Mouse (Mus musculus) stomach, embryonic 16.5 days (tissue): ENCODE data around the gene Irgc1. TPM values are rescaled to one million over a fixed set of nuclear protein-coding genes. Genes with fewer than 3 reads are reported as not detected.

Source experiments
- ATAC-seq: fragments of 200-750 bp; cut with Nextera tagmentation; 2 replicates; pipeline ENCODE4 v1.8.0; 2017; ENCODE audit warnings: moderate number of reproducible peaks, moderate TSS enrichment; ENCODE audit not compliant: insufficient read depth, low FRiP score
- H3K27ac ChIP-seq: fragments of 300-500 bp; sonication (generic); 2 replicates; pipeline ENCODE4 v1.5.1; 2014; ENCODE audit warnings: low read length
- H3K27me3 ChIP-seq: fragments of 300-500 bp; sonication (generic); 2 replicates; pipeline ENCODE4 v1.6.1; 2014; ENCODE audit warnings: low read length, control low read depth, mixed read lengths; ENCODE audit not compliant: control insufficient read depth, insufficient read depth
- H3K36me3 ChIP-seq: fragments of 300-500 bp; sonication (generic); 2 replicates; pipeline ENCODE4 v1.6.1; 2014; ENCODE audit warnings: low read length; ENCODE audit not compliant: control insufficient read depth, insufficient read depth
- H3K4me1 ChIP-seq: fragments of 300-500 bp; sonication (generic); 2 replicates; pipeline ENCODE4 v1.6.1; 2014; ENCODE audit warnings: low read length, control low read depth, mixed read lengths; ENCODE audit not compliant: control insufficient read depth, insufficient read depth
- H3K4me2 ChIP-seq: fragments of 300-500 bp; sonication (generic); 2 replicates; pipeline ENCODE4 v1.6.1; 2014; ENCODE audit warnings: low read depth, low read length, mixed read lengths
- H3K4me3 ChIP-seq: fragments of 300-500 bp; sonication (generic); replicated peaks from 2 replicates; pipeline ENCODE4 v1.5.1; 2014; ENCODE audit warnings: mild to moderate bottlenecking, low read length
- H3K9ac ChIP-seq: fragments of 300-500 bp; sonication (generic); 2 replicates; pipeline ENCODE4 v1.6.1; 2014; ENCODE audit warnings: low read length
- H3K9me3 ChIP-seq: fragments of 300-500 bp; sonication (generic); replicated peaks from 2 replicates; pipeline ENCODE4 v1.6.1; 2016; ENCODE audit warnings: low read length, control low read depth; ENCODE audit not compliant: control insufficient read depth
- WGBS: fragments of 180-500 bp; shearing (Covaris S2); extraction: QIAGEN DNeasy Blood & Tissue Kit; methylation state at CpG from one replicate; pipeline ENCODE4 v1.1.7; 2014; 5-methylcytosine and 5-hydroxymethylcytosine counted together
- polyA plus RNA-seq: library from polyadenylated mRNA; unstranded; fragments of >200 nt; fragmentation: Nextera tagmentation; extraction: Ambion mirVana; gene quantifications from 2 replicates; pipeline ENCODE4 v1.2.1, GENCODE M21; 2015

Irgc1 gene
- polyA plus RNA-seq, 1 experiment from 2014 or later, result 0.26 TPM

- Histone ChIP-seq H3K36me3 (no peaks in the 10 kb centered on the region), H3K4me2 (peak within 1 kb of the TSS; percentile 73)
- 2% methylated on average over 27 of the region's 27 CpGs for WGBS
Observed at GRCm38 (mm10) chr7:24462388-24463319, 10.6 kb upstream of the Irgc1 start, which contains the start of gene Plaur. Plaur (plus strand) TSS chr7:24462484.

GRCm38 (mm10) chr7:24461376-24462051, 9.4 kb upstream of the Irgc1 start:
- Histone ChIP-seq H3K9ac (no peak overlapping the region), H3K27ac (peak overlapping the region; percentile 48; the same call in 1 of the 2 replicates), H3K9me3 (no peaks in the 10 kb centered on the region), H3K4me1 (peaks cover 8% of the 10 kb centered on the region; the same call in 1 of the 2 replicates), H3K4me2 (no peak overlapping the region), H3K27me3 (no peaks in the 10 kb centered on the region), H3K36me3 (no peaks in the 10 kb centered on the region), H3K4me3 (no peak overlapping the region)
- 44% methylated on average over 14 of the region's 14 CpGs for WGBS
- ATAC-seq, result no peak

More at GRCm38 (mm10) chr7:24462388-24463319, 10.6 kb upstream of the Irgc1 start, which contains the start of gene Plaur:
- no peaks in the 10 kb centered on the region for H3K27me3 ChIP-seq
- H3K9ac ChIP-seq, result peak within 1 kb of the TSS; percentile 69
- peak within 1 kb of the TSS; percentile 85 for H3K27ac ChIP-seq
- ATAC-seq, result peak; percentile 74
- H3K4me3 ChIP-seq, result peak within 1 kb of the TSS; percentile 50
- peaks cover 8% of the 10 kb centered on the region; the same call in 1 of the 2 replicates for H3K4me1 ChIP-seq
- no peaks in the 10 kb centered on the region for H3K9me3 ChIP-seq

- H3K9ac ChIP-seq, result no peak overlapping the region
- H3K27ac ChIP-seq, result peak overlapping the region; percentile 80
- 44% methylated on average over 3 of the region's 3 CpGs for WGBS
Observed at GRCm38 (mm10) chr7:24459843-24460242, 7.7 kb upstream of the Irgc1 start.

GRCm38 (mm10) chr7:24459440-24459839, 7.3 kb upstream of the Irgc1 start:
- peak; percentile 44; the same call in 1 of the 2 replicates for ATAC-seq
- Histone ChIP-seq H3K4me3 (no peak overlapping the region), H3K4me2 (no peak overlapping the region), H3K27me3 (no peaks in the 10 kb centered on the region), H3K4me1 (peaks cover 8% of the 10 kb centered on the region; the same call in 1 of the 2 replicates), H3K27ac (peak overlapping the region; percentile 80), H3K36me3 (no peaks in the 10 kb centered on the region), H3K9ac (no peak overlapping the region), H3K9me3 (no peaks in the 10 kb centered on the region)
- WGBS, result 60% methylated on average over 5 of the region's 5 CpGs

More at GRCm38 (mm10) chr7:24459843-24460242, 7.7 kb upstream of the Irgc1 start:
- Histone ChIP-seq H3K4me2 (no peak overlapping the region), H3K36me3 (no peaks in the 10 kb centered on the region), H3K4me1 (peaks cover 8% of the 10 kb centered on the region; the same call in 1 of the 2 replicates), H3K9me3 (no peaks in the 10 kb centered on the region), H3K4me3 (no peak overlapping the region), H3K27me3 (no peaks in the 10 kb centered on the region)
- ATAC-seq, result peak; percentile 79

- H3K4me1 ChIP-seq, result peaks cover 8% of the 10 kb centered on the region; the same call in 1 of the 2 replicates
- H3K4me2 ChIP-seq, result no peak overlapping the region
- no peak overlapping the region for H3K4me3 ChIP-seq
- WGBS, result 56% methylated on average over 10 of the region's 10 CpGs
- ATAC-seq, result no peak
- no peaks in the 10 kb centered on the region for H3K36me3 ChIP-seq
- no peaks in the 10 kb centered on the region for H3K9me3 ChIP-seq
- 0 out of 2 replicates have a peak overlapping the region, but pooled peaks have one; percentile 6 for H3K27ac ChIP-seq
- no peaks in the 10 kb centered on the region for H3K27me3 ChIP-seq
- H3K9ac ChIP-seq, result no peak overlapping the region
Observed at GRCm38 (mm10) chr7:24457726-24458370, 5.8 kb upstream of the Irgc1 start.

- Histone ChIP-seq H3K4me1 (0 out of 2 replicates have a peak, but pooled peaks cover 3% of the 10 kb centered on the region), H3K27me3 (no peaks in the 10 kb centered on the region), H3K36me3 (no peaks in the 10 kb centered on the region), H3K9me3 (no peaks in the 10 kb centered on the region), H3K4me2 (no peak overlapping the region), H3K4me3 (no peak overlapping the region), H3K27ac (no peak overlapping the region), H3K9ac (no peak overlapping the region)
- 64% methylated on average over 5 of the region's 5 CpGs for whole genome bisulfite sequencing
- no peak for ATAC-seq
Observed at GRCm38 (mm10) chr7:24455726-24456125, 3.6 kb upstream of the Irgc1 start.

GRCm38 (mm10) chr7:24454199-24454598, 2.1 kb upstream of the Irgc1 start:
- no peak overlapping the region for H3K9ac ChIP-seq
- no peaks in the 10 kb centered on the region for H3K4me1 ChIP-seq
- H3K36me3 ChIP-seq, result no peaks in the 10 kb centered on the region
- H3K9me3 ChIP-seq, result no peaks in the 10 kb centered on the region
- no peaks in the 10 kb centered on the region for H3K27me3 ChIP-seq
- no peak overlapping the region for H3K4me2 ChIP-seq
- 65% methylated on average over 2 of the region's 2 CpGs for WGBS
- H3K27ac ChIP-seq, result no peak overlapping the region
- no peak overlapping the region for H3K4me3 ChIP-seq
- ATAC-seq, result no peak

- no peak overlapping the region for H3K9ac ChIP-seq
- no peak overlapping the region for H3K4me2 ChIP-seq
- H3K27me3 ChIP-seq, result no peaks in the 10 kb centered on the region
- H3K36me3 ChIP-seq, result no peaks in the 10 kb centered on the region
- WGBS, result 50% methylated on average over 9 of the region's 9 CpGs
- H3K4me1 ChIP-seq, result no peaks in the 10 kb centered on the region
- H3K4me3 ChIP-seq, result no peak overlapping the region
- H3K9me3 ChIP-seq, result no peaks in the 10 kb centered on the region
- no peak for ATAC-seq
- no peak overlapping the region for H3K27ac ChIP-seq
Observed at GRCm38 (mm10) chr7:24450585-24451017, 1.5 kb downstream of the Irgc1 start.
